Mouse (Mus musculus) left cerebral cortex, adult 18-20 months (tissue): ENCODE results near the gene Fcgr1. TPM values are rescaled to one million over a fixed set of nuclear protein-coding genes. Genes with fewer than 3 reads are reported as not detected.
"Not testable (repeated sequence)": the region's sequence is repeated elsewhere in the genome, so short reads cannot be mapped to it uniquely, and the experiment has no call there.

Source experiments
- DNase-seq, 2 experiments: peaks; one replicate each; pipeline ENCODE4 v3.0.0; 2021 to 2022; ENCODE audit warnings: low spot score in 2 of 2, mixed read lengths in 1 of 2
- long read RNA-seq, 2 experiments: library from polyadenylated mRNA; stranded (forward); transcript quantifications; one replicate each; pipeline ENCODE4 v2.0.0; 2021
- total RNA-seq, 2 experiments: library from RNA; stranded (reverse); gene quantifications; 2 replicates each; pipeline ENCODE4 v1.2.3; 2021

The Fcgr1 gene
- 1 to 10 TPM; 2.6 to 2.8 TPM for total RNA-seq
- long read RNA-seq, experiment 1 = 0 reads
- long read RNA-seq, experiment 2, partial matches to known transcripts = 0 of 2 reads
- long read RNA-seq, experiment 2, other reads (novel, unspliced or antisense) = 1 of 2 reads

- no peak for DNase-seq
Observed at GRCm38 (mm10) chr3:96293787-96294186, at the start of gene Fcgr1. Fcgr1 (minus strand) TSS chr3:96293969.

GRCm38 (mm10) chr3:96342652-96343051 is 48.9 kb upstream of the Fcgr1 start:
- not testable (repeated sequence) for DNase-seq

GRCm38 (mm10) chr3:96342100-96342499 is 48.3 kb upstream of the Fcgr1 start:
- not testable (repeated sequence) for DNase-seq

GRCm38 (mm10) chr3:96340611-96341312 is 47.0 kb upstream of the Fcgr1 start:
- no peak for DNase-seq

- DNase-seq = no peak
Observed at GRCm38 (mm10) chr3:96338849-96339480, 45.2 kb upstream of the Fcgr1 start.

- no peak for DNase-seq
Observed at GRCm38 (mm10) chr3:96338043-96338442, 44.3 kb upstream of the Fcgr1 start.

GRCm38 (mm10) chr3:96337269-96337668 is 43.5 kb upstream of the Fcgr1 start:
- no peak for DNase-seq

- DNase-seq = no peak
Observed at GRCm38 (mm10) chr3:96336636-96337035, 42.9 kb upstream of the Fcgr1 start.

- no peak for DNase-seq
Observed at GRCm38 (mm10) chr3:96335591-96335990, 41.8 kb upstream of the Fcgr1 start.

GRCm38 (mm10) chr3:96335163-96335550 is 41.4 kb upstream of the Fcgr1 start:
- DNase-seq = no peak

GRCm38 (mm10) chr3:96334175-96335162 is 40.7 kb upstream of the Fcgr1 start:
- DNase-seq = no peak

- no peak for DNase-seq
Observed at GRCm38 (mm10) chr3:96333396-96334174, 39.8 kb upstream of the Fcgr1 start.

GRCm38 (mm10) chr3:96332631-96333395 is 39.0 kb upstream of the Fcgr1 start:
- DNase-seq = no peak

GRCm38 (mm10) chr3:96332000-96332399 is 38.2 kb upstream of the Fcgr1 start:
- DNase-seq = no peak

GRCm38 (mm10) chr3:96331438-96331837 is 37.7 kb upstream of the Fcgr1 start:
- no peak for DNase-seq

- DNase-seq = no peak
Observed at GRCm38 (mm10) chr3:96330603-96331002, 36.8 kb upstream of the Fcgr1 start.

GRCm38 (mm10) chr3:96330181-96330580 is 36.4 kb upstream of the Fcgr1 start:
- DNase-seq = no peak

GRCm38 (mm10) chr3:96328730-96329387 is 35.1 kb upstream of the Fcgr1 start:
- DNase-seq = no peak

GRCm38 (mm10) chr3:96328060-96328729 is 34.4 kb upstream of the Fcgr1 start:
- not testable (repeated sequence) for DNase-seq
